Mouse (Mus musculus) fibroblast of lung, adult 2 months (primary cell): ENCODE results near the gene Ostf1.

ENCODE experiments used
- DNase-seq: peaks from one replicate; pipeline ENCODE4 v3.0.0-alpha.2; 2011; ENCODE audit warnings: low read depth

Gene Ostf1

DNA sequence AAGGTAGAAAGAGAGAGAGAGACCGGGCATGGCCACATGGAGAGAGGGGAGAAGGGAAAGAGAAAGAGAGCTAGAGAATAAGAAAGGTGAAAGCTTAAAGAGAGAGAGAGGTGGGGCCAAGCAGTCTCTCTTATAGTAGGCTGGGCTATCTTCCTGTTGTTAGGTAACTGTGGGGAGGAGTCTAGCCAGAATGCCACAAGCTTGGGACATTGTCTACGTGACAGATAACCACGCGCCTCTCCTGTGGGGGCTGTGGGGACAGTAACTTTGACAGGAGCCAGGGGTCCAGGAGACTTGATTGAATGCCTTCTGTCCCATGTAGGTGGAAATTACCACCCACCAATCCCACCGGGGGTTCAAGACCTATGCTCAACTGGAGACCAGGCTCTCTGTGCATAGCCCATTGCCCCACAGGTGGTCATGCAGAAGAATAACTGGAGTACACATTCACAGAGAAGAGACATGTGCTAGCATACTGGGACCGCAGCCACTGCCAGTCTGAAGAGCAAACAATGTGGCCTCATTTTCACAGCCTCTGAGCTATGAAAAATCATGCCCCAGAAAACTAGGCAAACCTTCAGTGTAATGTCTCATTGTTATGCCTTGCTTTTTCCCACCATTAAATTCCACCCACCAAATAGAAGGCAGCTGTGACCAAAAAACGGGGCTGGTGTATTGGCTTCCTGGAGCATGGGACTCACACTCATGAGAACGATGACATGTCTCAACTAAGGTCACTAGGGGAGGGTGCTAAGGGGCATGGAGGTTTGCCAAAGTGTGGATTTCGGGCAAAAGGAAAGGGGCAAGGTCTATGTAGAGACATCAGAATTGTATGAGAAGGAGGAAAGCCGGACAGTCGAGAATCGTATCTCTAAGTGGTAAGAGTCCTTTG is 63.4 kb downstream of the Ostf1 start:
- no peak for DNase-seq

DNA sequence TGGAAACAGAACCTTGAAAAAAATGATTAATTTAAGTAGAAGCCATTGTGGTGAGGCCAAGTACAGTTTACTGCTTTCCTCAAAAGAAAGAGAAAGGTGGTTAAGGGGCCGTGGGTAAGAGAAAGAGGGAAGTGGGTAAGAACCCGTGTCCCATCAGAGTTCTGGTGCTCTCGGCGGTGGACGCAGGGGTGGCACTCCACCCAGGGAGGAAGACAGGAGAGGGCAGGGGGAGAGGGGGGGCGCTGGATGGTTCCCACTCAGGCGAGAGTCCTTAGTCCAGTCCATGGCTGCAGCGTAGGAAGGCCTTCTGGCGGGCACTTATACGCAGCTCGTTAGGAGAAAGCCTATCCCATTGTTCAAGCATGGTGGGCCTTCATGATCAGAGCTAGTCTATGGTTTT is 64.1 kb downstream of the Ostf1 start:
- DNase-seq: no peak

DNA sequence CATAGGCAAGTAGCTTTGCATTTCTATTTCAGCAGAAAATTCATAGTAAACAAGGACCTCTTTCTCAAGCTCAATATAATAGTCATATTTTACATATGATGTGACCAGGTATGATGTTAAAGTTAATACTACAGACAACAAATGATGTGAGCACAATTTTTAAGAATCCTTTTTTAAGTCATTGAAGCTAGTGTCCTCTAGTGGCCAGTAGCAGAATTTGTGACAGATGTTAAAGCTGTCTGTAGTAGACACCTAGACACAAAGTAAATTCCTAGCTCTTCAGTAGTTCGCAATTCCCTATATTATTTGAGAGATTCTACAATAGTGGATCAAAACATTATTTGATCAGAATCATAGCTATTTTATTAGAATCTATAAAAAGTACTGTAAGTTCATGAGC is 73.9 kb downstream of the Ostf1 start:
- DNase-seq: no peak

GRCm38 (mm10) chr19:18555645-18556044 is 76.0 kb downstream of the Ostf1 start:
- DNase-seq: no peak

GRCm38 (mm10) chr19:18548668-18549067 is 83.0 kb downstream of the Ostf1 start:
- DNase-seq: peak; percentile 22
